Mouse (Mus musculus): Measurements from ENCODE around the gene Scfd2.

The Scfd2 gene

DNA sequence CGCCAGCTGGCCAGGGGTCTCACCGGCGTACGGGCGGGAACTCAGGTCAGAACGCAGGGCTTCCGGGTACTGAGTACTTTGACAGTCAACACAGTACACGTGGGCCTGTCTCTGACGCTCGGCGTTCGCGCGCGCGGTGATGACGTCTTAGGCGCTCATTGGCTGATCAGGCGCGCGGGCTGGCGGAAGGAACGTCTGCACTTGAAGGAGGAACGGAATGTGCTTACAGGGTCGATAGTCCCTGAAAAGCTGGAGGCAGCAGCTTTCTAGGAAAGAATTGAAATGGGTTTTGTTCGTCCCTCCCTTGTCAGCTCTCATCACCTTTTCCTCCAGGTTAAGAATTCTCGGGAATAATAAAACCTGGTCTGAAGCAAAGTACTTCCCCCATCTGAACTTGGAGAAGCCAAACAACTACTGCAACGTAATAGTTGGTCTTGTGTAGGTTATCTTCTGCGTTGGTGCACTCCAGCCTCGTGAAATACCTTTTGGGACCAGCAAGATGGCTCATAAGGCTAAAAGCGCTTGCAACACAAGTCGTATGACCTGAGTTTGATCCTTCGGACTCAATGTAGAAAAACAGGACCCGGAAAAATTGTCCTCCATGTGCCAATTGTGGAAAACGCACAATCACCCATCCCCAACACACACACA is at the start of gene Scfd2:
Gene Scfd2 (minus strand): TSS at position 130 of the 651 bp plus-strand sequence.
- TF ChIP-seq GATA4 (IDR thresholded peaks at IDR 0.05; ENCODE audit: insufficient replicate concordance, low read length): no peak

DNA sequence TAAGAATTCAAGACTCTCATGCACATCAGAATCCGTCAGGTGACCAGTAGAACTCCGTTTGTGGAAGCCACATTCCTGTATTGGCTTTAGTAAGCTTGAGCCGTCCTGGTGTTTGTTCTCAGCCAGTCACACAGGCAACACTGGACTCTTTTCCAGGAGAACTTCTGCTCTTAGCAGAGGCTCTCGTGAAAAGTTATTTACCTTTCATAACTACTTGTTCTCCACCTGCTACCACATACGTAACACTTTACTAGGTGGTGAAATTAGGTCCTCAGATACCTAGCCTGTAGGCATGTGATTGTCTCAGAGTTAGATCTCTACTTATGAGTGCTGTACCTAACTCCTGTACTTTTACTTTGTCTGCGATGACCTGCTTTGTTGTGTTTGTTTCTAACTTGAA is 40.2 kb upstream of the Scfd2 start:
- no peak for TF ChIP-seq GATA4 (IDR thresholded peaks at IDR 0.05; ENCODE audit: insufficient replicate concordance, low read length)

DNA sequence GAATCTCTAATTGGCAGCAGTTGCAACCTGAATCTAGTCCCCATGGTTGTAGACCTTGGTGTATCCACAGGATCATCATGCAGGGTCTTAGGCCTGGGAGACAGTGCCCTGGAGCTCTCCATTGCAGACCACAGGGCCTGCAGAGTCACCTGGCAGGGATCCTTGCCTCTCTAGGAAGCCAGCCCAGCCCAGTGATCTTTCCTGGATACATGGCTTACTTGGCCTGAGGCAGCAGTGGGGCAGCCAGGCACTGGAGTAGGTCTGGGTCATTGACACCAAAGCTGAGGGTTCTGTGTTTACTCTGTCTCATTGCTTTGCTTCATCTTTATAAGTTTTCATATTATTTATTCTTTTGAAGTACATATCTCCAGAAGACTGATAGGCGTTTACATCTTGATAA is 29.6 kb upstream of the Scfd2 start:
- no peak for TF ChIP-seq GATA4 (IDR thresholded peaks at IDR 0.05; ENCODE audit: insufficient replicate concordance, low read length)

DNA sequence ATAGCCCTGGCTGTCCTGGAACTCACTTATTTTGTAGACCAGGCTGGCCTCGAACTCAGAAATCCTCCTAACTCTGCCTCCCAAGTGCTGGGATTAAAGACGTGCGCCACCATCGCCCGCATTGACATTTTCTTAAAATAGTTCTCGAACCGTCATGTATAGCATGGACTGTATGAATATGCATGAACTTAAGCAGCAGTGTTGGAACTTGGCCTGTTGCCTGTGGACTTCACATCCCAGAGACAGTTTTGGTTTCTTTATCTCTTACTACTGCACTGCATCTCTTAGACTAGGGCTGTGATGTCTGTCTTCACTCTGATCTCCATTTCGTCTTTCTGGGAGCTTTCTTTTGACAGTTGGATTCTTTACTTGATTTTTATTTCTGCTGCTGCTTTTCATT is 18.0 kb upstream of the Scfd2 start:
- TF ChIP-seq GATA4 (IDR thresholded peaks at IDR 0.05; ENCODE audit: insufficient replicate concordance, low read length): no peak

DNA sequence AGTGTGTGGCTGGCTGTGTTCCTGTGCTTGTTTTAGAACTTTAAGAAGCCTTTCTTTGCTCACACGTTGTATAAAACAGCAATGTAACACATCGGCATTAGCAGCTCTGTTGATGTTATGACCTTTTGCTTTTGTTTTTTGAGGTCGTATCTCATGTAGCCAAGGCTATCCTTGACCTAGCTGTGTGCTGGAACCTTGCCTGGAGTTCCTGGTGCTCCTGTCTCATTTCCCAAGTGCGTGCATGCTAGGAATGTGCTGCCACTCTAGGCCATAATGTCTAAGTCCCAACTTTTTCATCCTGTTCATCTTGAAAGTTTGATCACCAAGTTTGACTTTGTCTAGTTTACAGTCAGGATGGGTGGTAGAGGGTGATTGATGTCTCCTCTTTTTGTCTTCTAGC is 14.0 kb upstream of the Scfd2 start:
- TF ChIP-seq GATA4 (IDR thresholded peaks at IDR 0.05; ENCODE audit: insufficient replicate concordance, low read length): no peak

DNA sequence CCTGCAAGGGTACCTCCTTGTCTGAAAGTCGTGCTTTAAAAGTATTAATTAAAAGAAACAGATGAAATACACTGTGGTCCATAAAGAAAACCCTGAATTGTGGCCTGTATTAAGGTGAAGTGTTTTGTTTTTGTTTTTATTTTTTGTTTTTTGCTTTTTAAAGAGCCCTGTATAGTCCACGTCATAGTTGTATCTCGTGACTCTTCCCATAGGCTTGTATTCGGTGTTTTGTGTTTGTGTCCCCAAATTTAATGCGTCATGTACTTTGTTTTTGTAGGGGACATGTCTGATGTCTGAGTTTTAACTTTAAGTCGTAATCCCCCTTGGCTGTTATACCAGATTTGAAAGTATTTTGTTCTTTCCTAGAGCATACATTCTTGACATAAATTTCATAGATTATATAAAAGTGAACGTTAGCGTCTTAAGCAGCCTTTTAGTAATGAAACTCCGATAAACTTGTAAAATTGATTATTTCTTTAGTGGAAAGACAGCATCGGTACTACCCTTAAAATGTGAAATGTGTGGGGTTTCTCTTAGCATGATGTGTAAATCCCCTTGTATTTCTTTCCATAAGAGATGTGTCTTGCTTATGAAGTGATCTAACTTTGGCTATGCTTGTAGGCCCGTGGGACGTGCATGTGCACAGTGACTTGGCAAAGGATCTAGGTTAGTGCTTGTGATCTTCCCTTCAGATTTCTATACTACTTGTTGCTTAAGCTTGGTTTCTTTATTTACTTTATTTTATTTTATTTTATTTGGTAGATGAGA is 4.8 kb upstream of the Scfd2 start:
- no peak for TF ChIP-seq GATA4 (IDR thresholded peaks at IDR 0.05; ENCODE audit: insufficient replicate concordance, low read length)

DNA sequence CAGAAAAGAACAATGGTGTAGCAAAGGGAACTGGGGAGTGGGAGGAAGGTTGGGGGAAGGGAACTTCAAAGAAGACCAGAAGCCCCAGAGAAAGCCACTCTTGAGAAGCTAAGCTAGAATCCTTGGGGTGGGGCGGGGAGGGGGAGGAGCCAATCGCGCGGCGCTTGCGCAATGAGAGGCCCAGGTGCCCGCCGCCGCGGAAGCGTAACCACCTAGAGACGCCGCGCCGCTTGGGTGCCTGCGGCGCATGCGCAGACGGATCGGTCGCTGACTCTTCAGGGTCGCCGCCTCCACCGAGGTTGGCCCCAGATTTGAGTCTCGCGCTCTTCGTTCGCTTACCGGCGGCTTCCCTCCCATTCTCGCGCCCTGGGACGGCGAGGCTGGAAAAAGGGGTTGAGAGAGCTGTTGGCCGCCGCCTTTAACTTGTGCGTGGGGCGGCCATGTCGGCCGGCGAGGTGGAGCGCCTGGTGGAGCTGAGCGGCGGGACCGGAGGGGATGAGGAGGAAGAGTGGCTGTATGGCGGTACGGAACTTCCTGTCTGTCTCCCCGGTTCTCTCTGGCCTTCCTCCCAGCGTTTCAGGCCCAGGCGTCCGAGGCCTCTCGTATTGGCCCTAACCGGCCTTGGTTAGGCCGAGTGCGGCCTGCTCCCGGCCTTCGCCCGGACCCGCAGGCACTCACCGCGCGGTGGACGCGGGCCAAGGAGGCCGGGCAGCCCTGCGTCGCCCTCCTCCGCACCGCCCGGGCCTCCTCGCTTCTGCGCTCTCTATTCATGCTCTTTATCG is 3.9 kb upstream of the Scfd2 start, which contains the start of gene Fip1l1:
Gene Fip1l1 (plus strand): TSS at position 210 of the 782 bp plus-strand sequence.
- peak; percentile 15; the same call in 1 of the 2 replicates for TF ChIP-seq GATA4 (IDR thresholded peaks at IDR 0.05; ENCODE audit: insufficient replicate concordance, low read length)

DNA sequence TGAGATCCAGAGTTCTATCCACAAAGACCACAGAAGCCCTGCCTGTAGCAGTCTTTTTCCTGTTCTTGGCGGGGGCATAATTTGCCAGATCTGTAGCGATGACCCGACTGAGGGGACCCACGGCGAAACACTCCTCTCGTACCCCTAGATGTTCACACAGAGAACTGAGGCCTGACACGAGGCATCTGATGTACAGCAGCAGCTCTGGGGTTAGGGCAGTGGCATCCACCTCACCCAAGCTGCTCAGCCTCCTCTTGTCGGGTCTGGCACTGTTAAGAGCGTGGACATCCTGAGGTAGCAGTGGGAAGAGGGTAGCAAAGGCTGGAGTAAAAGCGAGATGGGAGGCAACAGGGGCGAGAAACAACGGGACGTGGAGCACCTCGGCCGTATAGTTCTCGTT is 774 bp downstream of the Scfd2 start:
- no peak for TF ChIP-seq GATA4 (IDR thresholded peaks at IDR 0.05; ENCODE audit: insufficient replicate concordance, low read length)

DNA sequence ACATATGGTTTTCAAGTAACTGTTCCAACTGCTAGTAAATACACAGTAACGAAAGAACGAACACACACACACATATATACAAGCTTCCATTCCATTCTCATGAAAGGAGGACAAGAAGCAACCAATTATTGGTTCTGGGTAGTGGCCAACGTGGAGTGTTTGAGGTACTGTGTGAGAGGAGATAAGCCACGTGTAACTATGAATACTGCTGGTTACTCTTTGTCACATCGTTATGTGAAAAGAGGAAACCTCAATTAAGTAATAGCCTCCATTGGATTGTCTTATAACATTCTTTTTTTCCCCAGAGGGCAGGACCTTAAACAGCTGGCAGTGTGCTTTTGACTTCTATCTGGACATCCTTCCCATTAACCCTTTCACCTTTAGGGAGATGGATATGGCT is 4.5 kb downstream of the Scfd2 start:
- no peak for TF ChIP-seq GATA4 (IDR thresholded peaks at IDR 0.05; ENCODE audit: insufficient replicate concordance, low read length)

DNA sequence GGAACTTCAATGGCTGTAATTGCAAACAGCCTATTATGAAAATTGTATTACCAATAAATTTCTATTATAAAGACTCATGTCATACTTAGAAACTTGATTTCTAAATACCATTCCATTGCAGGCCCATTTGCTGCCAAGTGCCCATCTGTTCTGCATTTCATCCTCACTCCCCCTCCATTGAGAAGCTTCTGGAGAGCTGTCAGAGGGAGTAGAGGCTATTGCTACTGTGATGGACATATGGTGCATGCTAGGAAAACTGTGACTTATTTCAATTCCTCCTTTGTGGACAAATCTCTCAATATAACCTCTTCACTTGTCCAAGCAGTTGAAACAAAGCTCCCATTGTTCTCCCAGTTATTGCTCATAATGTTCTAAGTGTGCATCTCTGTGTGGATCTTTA is 19.9 kb downstream of the Scfd2 start:
- no peak for TF ChIP-seq GATA4 (IDR thresholded peaks at IDR 0.05; ENCODE audit: insufficient replicate concordance, low read length)

DNA sequence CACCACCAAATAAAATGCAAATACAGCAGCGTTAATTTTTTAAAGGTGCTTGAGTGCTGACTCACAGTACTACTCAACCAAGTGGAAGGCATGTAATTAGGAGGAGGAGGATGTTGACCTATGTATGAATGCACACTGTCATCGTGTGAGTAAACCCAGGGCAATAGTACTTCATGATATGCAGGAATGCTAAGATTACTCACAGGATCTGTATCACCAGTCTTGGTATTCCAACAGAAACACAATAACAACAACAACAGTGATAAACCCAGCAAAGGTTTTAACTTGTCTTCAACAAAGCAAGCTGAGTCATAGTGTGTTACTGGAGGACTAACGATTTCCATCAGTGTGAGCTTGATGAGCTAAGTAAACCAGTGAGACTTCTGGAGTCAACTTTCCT is 38.9 kb downstream of the Scfd2 start:
- no peak for TF ChIP-seq GATA4 (IDR thresholded peaks at IDR 0.05; ENCODE audit: insufficient replicate concordance, low read length)

DNA sequence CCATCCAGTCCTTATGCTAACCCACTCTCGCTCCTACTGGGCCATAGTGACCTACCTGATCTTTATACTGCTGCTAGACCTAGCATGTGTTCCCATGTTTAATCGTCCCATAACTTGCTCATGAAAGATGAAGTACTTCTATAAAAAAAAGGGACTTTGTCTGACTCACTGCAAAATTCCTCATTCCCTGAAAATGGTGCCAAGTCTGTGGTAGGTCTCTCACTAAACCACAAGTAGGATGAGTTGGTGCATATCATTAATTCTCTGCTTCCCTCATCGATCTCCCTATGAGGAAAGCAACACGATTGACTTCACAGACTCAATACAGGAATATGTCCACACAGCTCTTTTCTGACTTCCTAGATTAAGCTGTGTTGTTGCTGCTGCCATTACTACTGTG is 46.9 kb downstream of the Scfd2 start:
- TF ChIP-seq GATA4 (IDR thresholded peaks at IDR 0.05; ENCODE audit: insufficient replicate concordance, low read length): no peak

DNA sequence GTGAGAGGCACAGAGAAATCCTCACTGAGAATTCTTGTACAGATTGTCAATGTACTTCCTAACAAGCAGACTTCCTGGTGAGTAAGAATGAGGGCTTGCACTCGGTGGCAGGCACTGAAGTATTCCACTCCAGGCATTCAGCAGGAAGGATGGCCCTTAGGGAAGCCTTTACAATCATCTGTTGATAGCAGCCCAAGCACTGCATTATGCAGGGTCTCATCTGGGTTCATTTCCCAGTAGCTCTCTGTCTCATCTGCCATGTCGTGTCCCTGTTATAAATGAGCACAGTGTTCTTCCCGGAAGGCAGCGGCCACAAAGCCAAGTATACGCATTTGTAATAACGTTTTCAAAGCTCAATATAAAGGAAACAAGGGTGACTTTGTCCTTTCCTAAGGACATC is 48.9 kb downstream of the Scfd2 start:
- no peak for TF ChIP-seq GATA4 (IDR thresholded peaks at IDR 0.05; ENCODE audit: insufficient replicate concordance, low read length)

DNA sequence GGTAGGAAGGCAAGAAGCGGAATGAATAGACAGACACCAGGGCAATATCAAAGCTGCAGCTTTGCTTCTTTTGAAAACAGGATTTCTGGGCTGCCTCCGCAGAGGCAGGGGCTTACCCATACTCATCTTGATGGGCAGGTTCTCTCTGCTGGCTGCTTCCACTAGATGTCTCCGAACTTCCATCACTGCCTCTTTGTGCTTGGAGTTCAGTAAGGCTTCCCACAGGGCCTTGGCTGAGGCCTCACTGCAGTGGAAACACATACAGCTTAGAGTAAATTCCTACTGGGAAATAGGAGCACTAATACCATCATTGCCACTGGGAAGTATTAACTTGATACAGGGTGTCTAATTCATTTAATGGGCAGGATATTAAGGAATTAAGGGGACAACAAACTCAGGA is 49.5 kb downstream of the Scfd2 start:
- no peak for TF ChIP-seq GATA4 (IDR thresholded peaks at IDR 0.05; ENCODE audit: insufficient replicate concordance, low read length)

DNA sequence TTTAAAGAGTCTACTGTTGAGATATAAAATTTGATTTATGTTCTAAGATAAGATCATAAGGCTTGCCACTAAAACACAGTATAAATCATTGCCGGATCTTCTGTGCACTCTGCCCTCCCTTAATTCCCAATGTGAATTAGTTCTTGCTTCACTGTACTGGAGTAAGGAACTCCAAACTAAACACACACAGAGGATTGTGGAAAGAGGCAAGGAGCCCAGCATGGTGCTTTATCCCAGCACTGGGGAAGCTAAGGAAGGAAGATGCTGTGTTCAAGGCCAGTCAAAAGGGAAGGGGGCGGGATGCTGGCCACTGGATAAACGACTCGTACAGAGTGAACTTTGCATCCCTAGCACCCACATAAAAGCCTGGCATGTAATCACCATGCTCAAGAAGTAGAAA is 51.1 kb downstream of the Scfd2 start:
- TF ChIP-seq GATA4 (IDR thresholded peaks at IDR 0.05; ENCODE audit: insufficient replicate concordance, low read length): no peak

DNA sequence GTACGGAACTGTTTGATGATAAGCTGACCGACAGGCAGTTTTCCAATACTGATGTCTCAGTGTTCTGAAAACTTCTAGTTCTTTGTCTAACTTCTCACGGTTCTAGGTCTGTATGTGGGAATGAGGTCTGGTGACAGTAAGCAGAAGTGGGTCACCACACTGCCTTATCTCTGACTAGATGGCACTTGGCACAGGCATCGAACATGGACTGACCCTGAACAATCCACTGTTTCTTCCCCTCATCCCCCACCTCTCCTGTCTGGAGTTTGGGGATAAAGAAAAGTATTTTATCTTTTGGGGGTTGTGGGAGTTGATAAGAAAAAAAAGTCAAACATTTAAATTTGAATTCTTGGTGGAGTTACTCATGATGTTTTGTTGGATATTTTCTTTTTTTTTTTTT is 51.6 kb downstream of the Scfd2 start:
- no peak for TF ChIP-seq GATA4 (IDR thresholded peaks at IDR 0.05; ENCODE audit: insufficient replicate concordance, low read length)

All from liver, adult (tissue).